Mouse (Mus musculus) heart, adult 8-10 months (tissue): ENCODE measurements around the gene Fcrl6. TPM values are rescaled to one million over a fixed set of nuclear protein-coding genes. Genes with fewer than 3 reads are reported as not detected.

Source experiments
- DNase-seq: peaks from one replicate; pipeline ENCODE4 v3.0.0; 2022; ENCODE audit warnings: low spot score
- total RNA-seq, 4 experiments: library from RNA; stranded (reverse); gene quantifications; 2 replicates each; pipeline ENCODE4 v1.2.4; 2022

Fcrl6 gene
- total RNA-seq, 4 experiments from 2014 or later, result not detected

GRCm38 (mm10) chr1:172614654-172615053, 12.3 kb upstream of the Fcrl6 start:
- DNase-seq, result no peak

- no peak for DNase-seq
Observed at GRCm38 (mm10) chr1:172612745-172613144, 10.4 kb upstream of the Fcrl6 start.

- DNase-seq, result no peak
Observed at GRCm38 (mm10) chr1:172611304-172611703, 9.0 kb upstream of the Fcrl6 start.

- peak; percentile 15 for DNase-seq
Observed at GRCm38 (mm10) chr1:172594495-172594894, 7.9 kb downstream of the Fcrl6 start.

- DNase-seq, result no peak
Observed at GRCm38 (mm10) chr1:172593956-172594355, 8.4 kb downstream of the Fcrl6 start.

- no peak for DNase-seq
Observed at GRCm38 (mm10) chr1:172593321-172593720, 9.0 kb downstream of the Fcrl6 start.

GRCm38 (mm10) chr1:172590385-172590784, 12.0 kb downstream of the Fcrl6 start, which contains the start of gene Slamf8:
Gene Slamf8, minus strand, starts transcription at chr1:172590568.
- DNase-seq, result peak; percentile 56

GRCm38 (mm10) chr1:172585612-172586567, 16.5 kb downstream of the Fcrl6 start:
- DNase-seq, result no peak

GRCm38 (mm10) chr1:172585026-172585425, 17.3 kb downstream of the Fcrl6 start:
- no peak for DNase-seq

GRCm38 (mm10) chr1:172584271-172584670, 18.1 kb downstream of the Fcrl6 start:
- no peak for DNase-seq

- DNase-seq, result no peak
Observed at GRCm38 (mm10) chr1:172582436-172582835, 19.9 kb downstream of the Fcrl6 start.

GRCm38 (mm10) chr1:172580116-172580515, 22.2 kb downstream of the Fcrl6 start:
- no peak for DNase-seq

GRCm38 (mm10) chr1:172567758-172568157, 34.6 kb downstream of the Fcrl6 start:
- no peak for DNase-seq

- no peak for DNase-seq
Observed at GRCm38 (mm10) chr1:172566131-172566530, 36.2 kb downstream of the Fcrl6 start.

- DNase-seq, result no peak
Observed at GRCm38 (mm10) chr1:172563465-172563828, 38.9 kb downstream of the Fcrl6 start.

GRCm38 (mm10) chr1:172562641-172563464, 39.5 kb downstream of the Fcrl6 start:
- DNase-seq, result peak; percentile 65

GRCm38 (mm10) chr1:172555638-172556037, 46.7 kb downstream of the Fcrl6 start, which contains the start of gene Vsig8:
Gene Vsig8, plus strand, starts transcription at chr1:172555938.
- DNase-seq, result no peak

- DNase-seq, result no peak
Observed at GRCm38 (mm10) chr1:172552623-172553022, 49.7 kb downstream of the Fcrl6 start.

- no peak for DNase-seq
Observed at GRCm38 (mm10) chr1:172551009-172551408, 51.3 kb downstream of the Fcrl6 start.

GRCm38 (mm10) chr1:172550551-172550951, 51.8 kb downstream of the Fcrl6 start:
- peak; percentile 77 for DNase-seq

GRCm38 (mm10) chr1:172549717-172550116, 52.6 kb downstream of the Fcrl6 start:
- DNase-seq, result no peak

- DNase-seq, result no peak
Observed at GRCm38 (mm10) chr1:172549314-172549713, 53.0 kb downstream of the Fcrl6 start.
